Mouse (Mus musculus): ENCODE measurements around the gene Hist2h2bb. TPM values are rescaled to one million over a fixed set of nuclear protein-coding genes. Genes with fewer than 3 reads are reported as not detected.

Gene Hist2h2bb
- polyA plus RNA-seq, 1 experiment from 2014 or later: 7.9 TPM

GRCm38 (mm10) chr3:96299562-96299961 lies 30.0 kb downstream of the Hist2h2bb start:
- ATAC-seq (ENCODE audit: insufficient number of reproducible peaks, insufficient read depth, low FRiP score, low read depth): no peak
- H3K4me1 ChIP-seq (ENCODE audit: control insufficient read depth in 2 of 2, insufficient read depth in 2 of 2, low read length in 2 of 2): no peaks in the 10 kb centered on the region
- H3K36me3 ChIP-seq (ENCODE audit: control insufficient read depth, insufficient read depth, low read length): no peaks in the 10 kb centered on the region
- H3K9ac ChIP-seq (ENCODE audit: low read length): no peak overlapping the region
- H3K4me2 ChIP-seq (ENCODE audit: low read length): no peak overlapping the region
- no peak overlapping the region for H3K27ac ChIP-seq (replicated peaks in 1 of 2; ENCODE audit: control insufficient read depth in 1 of 2, insufficient read depth in 1 of 2, low read depth in 2 of 2, low read length in 2 of 2)
- no peaks in the 10 kb centered on the region for H3K27me3 ChIP-seq (ENCODE audit: control insufficient read depth, insufficient read depth, low read length)
- WGBS: 100% methylated on average over 2 of the region's 2 CpGs
- H3K4me3 ChIP-seq (ENCODE audit: control insufficient read depth in 1 of 2, insufficient read depth in 1 of 2, low read depth in 1 of 2, low read length in 2 of 2): no peak overlapping the region
- no peaks in the 10 kb centered on the region for H3K9me3 ChIP-seq (ENCODE audit: control insufficient read depth, low read length)

DNA sequence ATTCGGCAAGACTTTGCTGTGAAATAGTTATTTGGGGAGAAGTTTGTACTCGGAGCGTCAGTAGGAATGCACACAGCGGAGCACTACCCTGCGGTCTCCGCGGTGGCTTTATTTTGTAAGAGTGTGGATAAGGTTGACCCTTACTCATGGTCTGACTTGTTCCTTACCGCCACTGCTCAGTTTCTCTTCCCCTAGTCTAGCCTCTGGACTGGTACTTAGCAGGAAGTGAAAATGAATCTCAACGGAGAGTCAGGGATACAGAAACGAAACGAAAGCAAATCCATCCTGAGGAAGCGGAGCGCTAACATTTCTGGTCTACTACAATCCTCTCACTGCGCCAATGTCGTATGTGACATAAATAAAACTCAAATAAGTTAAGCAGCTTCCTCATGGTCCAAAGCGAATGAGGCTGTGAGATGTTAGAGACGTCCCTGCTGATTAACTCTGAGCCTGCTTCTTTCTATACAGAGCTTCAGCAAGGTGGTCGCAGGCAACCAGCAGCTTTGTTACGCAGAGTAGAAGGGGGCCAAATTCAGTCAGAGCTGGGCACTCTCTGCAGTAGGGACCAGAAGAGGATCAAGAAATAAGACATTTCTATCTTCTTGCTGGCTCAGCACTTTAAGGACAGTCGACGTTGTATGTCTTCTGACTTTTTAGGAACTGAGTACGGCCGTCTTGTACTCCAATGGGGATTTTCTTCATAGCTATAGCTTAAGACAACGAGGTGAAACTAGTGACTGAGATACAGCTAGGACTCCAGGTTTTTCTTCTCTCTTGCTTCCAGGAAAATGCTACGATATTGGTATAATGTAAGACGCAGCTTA lies 31.4 kb downstream of the Hist2h2bb start:
- no peak overlapping the region for H3K27ac ChIP-seq (replicated peaks in 1 of 2; ENCODE audit: control insufficient read depth in 1 of 2, insufficient read depth in 1 of 2, low read depth in 2 of 2, low read length in 2 of 2)
- H3K9ac ChIP-seq (ENCODE audit: low read length): peak overlapping the region; percentile 27; the same call in 1 of the 2 replicates
- no peaks in the 10 kb centered on the region for H3K4me1 ChIP-seq (ENCODE audit: control insufficient read depth in 2 of 2, insufficient read depth in 2 of 2, low read length in 2 of 2)
- WGBS: 61% methylated on average over 26 of the region's 26 CpGs
- H3K4me3 ChIP-seq (ENCODE audit: control insufficient read depth in 1 of 2, insufficient read depth in 1 of 2, low read depth in 1 of 2, low read length in 2 of 2): peak overlapping the region; percentile 34 to 36
- H3K4me2 ChIP-seq (ENCODE audit: low read length): peak overlapping the region; percentile 59
- no peaks in the 10 kb centered on the region for H3K36me3 ChIP-seq (ENCODE audit: control insufficient read depth, insufficient read depth, low read length)
- no peaks in the 10 kb centered on the region for H3K27me3 ChIP-seq (ENCODE audit: control insufficient read depth, insufficient read depth, low read length)
- no peaks in the 10 kb centered on the region for H3K9me3 ChIP-seq (ENCODE audit: control insufficient read depth, low read length)
- ATAC-seq (ENCODE audit: insufficient number of reproducible peaks, insufficient read depth, low FRiP score, low read depth): no peak

- Histone ChIP-seq H3K27me3 (ENCODE audit: control insufficient read depth, insufficient read depth, low read length) (no peaks in the 10 kb centered on the region), H3K4me1 (ENCODE audit: control insufficient read depth in 2 of 2, insufficient read depth in 2 of 2, low read length in 2 of 2) (no peaks in the 10 kb centered on the region), H3K9me3 (ENCODE audit: control insufficient read depth, low read length) (no peaks in the 10 kb centered on the region), H3K36me3 (ENCODE audit: control insufficient read depth, insufficient read depth, low read length) (no peaks in the 10 kb centered on the region), H3K9ac (ENCODE audit: low read length) (no peak overlapping the region), H3K27ac (replicated peaks in 1 of 2; ENCODE audit: control insufficient read depth in 1 of 2, insufficient read depth in 1 of 2, low read depth in 2 of 2, low read length in 2 of 2) (no peak overlapping the region), H3K4me3 (ENCODE audit: control insufficient read depth in 1 of 2, insufficient read depth in 1 of 2, low read depth in 1 of 2, low read length in 2 of 2) (no peak overlapping the region), H3K4me2 (ENCODE audit: low read length) (no peak overlapping the region)
- WGBS: 80% methylated on average over 5 of the region's 5 CpGs
- ATAC-seq (ENCODE audit: insufficient number of reproducible peaks, insufficient read depth, low FRiP score, low read depth): no peak
Measured at GRCm38 (mm10) chr3:96302076-96302475, 32.5 kb downstream of the Hist2h2bb start.

DNA sequence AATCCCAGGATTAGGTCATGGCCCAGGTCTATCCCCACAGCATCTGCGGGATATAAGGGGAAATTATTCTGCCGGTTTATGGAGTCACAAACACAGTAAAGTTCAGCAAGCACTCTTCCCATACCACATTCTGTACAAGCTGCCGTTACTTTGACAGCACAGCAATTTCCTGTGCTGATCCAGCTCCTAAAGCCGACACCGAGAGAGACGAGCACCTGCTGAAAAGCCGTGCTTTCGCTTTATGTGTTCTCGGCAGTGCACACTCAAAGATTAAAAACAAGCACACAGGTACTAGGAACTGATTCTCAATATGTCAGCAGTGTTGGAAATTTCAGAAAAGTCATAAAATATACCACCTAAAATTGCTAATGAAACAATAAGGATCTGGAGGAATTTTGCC lies 37.0 kb downstream of the Hist2h2bb start:
- no peaks in the 10 kb centered on the region for H3K27me3 ChIP-seq (ENCODE audit: control insufficient read depth, insufficient read depth, low read length)
- no peaks in the 10 kb centered on the region for H3K4me1 ChIP-seq (ENCODE audit: control insufficient read depth in 2 of 2, insufficient read depth in 2 of 2, low read length in 2 of 2)
- H3K9ac ChIP-seq (ENCODE audit: low read length): no peak overlapping the region
- H3K4me2 ChIP-seq (ENCODE audit: low read length): no peak overlapping the region
- no peaks in the 10 kb centered on the region for H3K36me3 ChIP-seq (ENCODE audit: control insufficient read depth, insufficient read depth, low read length)
- 78% methylated on average over 9 of the region's 9 CpGs for WGBS
- no peak overlapping the region for H3K4me3 ChIP-seq (ENCODE audit: control insufficient read depth in 1 of 2, insufficient read depth in 1 of 2, low read depth in 1 of 2, low read length in 2 of 2)
- ATAC-seq (ENCODE audit: insufficient number of reproducible peaks, insufficient read depth, low FRiP score, low read depth): no peak
- no peaks in the 10 kb centered on the region for H3K9me3 ChIP-seq (ENCODE audit: control insufficient read depth, low read length)
- H3K27ac ChIP-seq (replicated peaks in 1 of 2; ENCODE audit: control insufficient read depth in 1 of 2, insufficient read depth in 1 of 2, low read depth in 2 of 2, low read length in 2 of 2): no peak overlapping the region

GRCm38 (mm10) chr3:96309441-96309840 lies 39.9 kb downstream of the Hist2h2bb start:
- H3K9ac ChIP-seq (ENCODE audit: low read length): no peak overlapping the region
- no peak for ATAC-seq (ENCODE audit: insufficient number of reproducible peaks, insufficient read depth, low FRiP score, low read depth)
- H3K27me3 ChIP-seq (ENCODE audit: control insufficient read depth, insufficient read depth, low read length): no peaks in the 10 kb centered on the region
- H3K4me2 ChIP-seq (ENCODE audit: low read length): no peak overlapping the region
- H3K9me3 ChIP-seq (ENCODE audit: control insufficient read depth, low read length): no peaks in the 10 kb centered on the region
- H3K4me3 ChIP-seq (ENCODE audit: control insufficient read depth in 1 of 2, insufficient read depth in 1 of 2, low read depth in 1 of 2, low read length in 2 of 2): no peak overlapping the region
- WGBS: 49% methylated on average over 3 of the region's 3 CpGs
- no peaks in the 10 kb centered on the region for H3K36me3 ChIP-seq (ENCODE audit: control insufficient read depth, insufficient read depth, low read length)
- H3K27ac ChIP-seq (replicated peaks in 1 of 2; ENCODE audit: control insufficient read depth in 1 of 2, insufficient read depth in 1 of 2, low read depth in 2 of 2, low read length in 2 of 2): no peak overlapping the region
- H3K4me1 ChIP-seq (ENCODE audit: control insufficient read depth in 2 of 2, insufficient read depth in 2 of 2, low read length in 2 of 2): no peaks in the 10 kb centered on the region

GRCm38 (mm10) chr3:96312341-96313098 lies 43.0 kb downstream of the Hist2h2bb start:
- Histone ChIP-seq H3K4me1 (ENCODE audit: control insufficient read depth in 2 of 2, insufficient read depth in 2 of 2, low read length in 2 of 2) (no peaks in the 10 kb centered on the region), H3K4me3 (ENCODE audit: control insufficient read depth in 1 of 2, insufficient read depth in 1 of 2, low read depth in 1 of 2, low read length in 2 of 2) (no peak overlapping the region), H3K27me3 (ENCODE audit: control insufficient read depth, insufficient read depth, low read length) (no peaks in the 10 kb centered on the region), H3K9me3 (ENCODE audit: control insufficient read depth, low read length) (no peaks in the 10 kb centered on the region), H3K27ac (replicated peaks in 1 of 2; ENCODE audit: control insufficient read depth in 1 of 2, insufficient read depth in 1 of 2, low read depth in 2 of 2, low read length in 2 of 2) (no peak overlapping the region), H3K4me2 (ENCODE audit: low read length) (no peak overlapping the region), H3K36me3 (ENCODE audit: control insufficient read depth, insufficient read depth, low read length) (no peaks in the 10 kb centered on the region), H3K9ac (ENCODE audit: low read length) (no peak overlapping the region)
- no peak for ATAC-seq (ENCODE audit: insufficient number of reproducible peaks, insufficient read depth, low FRiP score, low read depth)
- 51% methylated on average over 8 of the region's 8 CpGs for WGBS
